Mouse (Mus musculus) embryonic fibroblast, embryonic 13.5 days (primary cell): Measurements from ENCODE around the gene Soat1.

Experiments used
- CTCF ChIP-seq: IDR thresholded peaks from 2 replicates; pipeline ENCODE4 v1.5.1; 2011; ENCODE audit warnings: mild to moderate bottlenecking, control low read depth, low read length, moderate library complexity, borderline replicate concordance; ENCODE audit not compliant: insufficient read depth
- POLR2A ChIP-seq: IDR thresholded peaks from 2 replicates; pipeline ENCODE4 v1.6.1; 2011; ENCODE audit warnings: low read depth, mild to moderate bottlenecking, control low read depth, low read length, moderate library complexity

DNA sequence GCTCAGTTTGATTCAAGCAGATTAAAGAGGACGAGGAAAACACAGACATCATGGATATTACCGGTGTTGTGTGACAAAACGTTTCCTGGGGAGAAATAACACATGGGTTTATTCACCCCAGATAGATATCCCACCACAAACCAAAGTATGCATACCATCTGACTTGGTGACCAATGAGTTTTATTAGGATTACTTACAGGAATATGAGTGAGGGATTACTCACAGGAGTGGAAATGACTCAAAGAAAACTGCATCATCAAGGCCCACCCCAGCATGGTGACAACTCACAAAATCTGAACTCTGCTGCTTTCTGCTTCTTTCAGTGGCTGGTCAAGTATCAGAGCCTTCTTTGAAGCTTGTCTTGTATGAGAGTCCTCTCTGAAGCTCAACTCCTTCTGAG, 33.6 kb upstream of the Soat1 start:
- TF ChIP-seq CTCF (no peak), POLR2A (no peak)
